Mouse (Mus musculus) gastrocnemius, adult 2 months (tissue): Measurements from ENCODE around the gene Hdac7. TPM values are rescaled to one million over a fixed set of nuclear protein-coding genes. Genes with fewer than 3 reads are reported as not detected.
A peak's percentile ranks its signal among the peaks of the same experiment; 100 is the strongest.
"Not testable (repeated sequence)": the region's sequence is repeated elsewhere in the genome, so short reads cannot be mapped to it uniquely, and the experiment has no call there.

Experiments
- DNase-seq: peaks from one replicate; pipeline ENCODE4 v3.0.0; 2022
- H3K27ac ChIP-seq: fragments of 200-600 bp; 2 replicates; pipeline ENCODE4 v1.8.1; 2022; ENCODE audit warnings: mild to moderate bottlenecking
- H3K4me3 ChIP-seq: fragments of 200-600 bp; 2 replicates; pipeline ENCODE4 v1.8.1; 2022; ENCODE audit warnings: mild to moderate bottlenecking, moderate library complexity
- CTCF ChIP-seq: fragments of 200-600 bp; IDR thresholded peaks from 2 replicates; pipeline ENCODE4 v1.8.1; 2022; ENCODE audit warnings: antibody characterized with exemption, mild to moderate bottlenecking, moderate library complexity
- intact Hi-C: fragments of 180-260 bp; cut with DNase I; formaldehyde crosslinking; loops from one replicate; pipeline ENCODE4 v1.15.1; 2025
- total RNA-seq, 2 experiments: library from RNA; stranded (reverse); gene quantifications; 2 replicates each; pipeline ENCODE4 v1.2.3; 2021

Hdac7 gene
- total RNA-seq, 2 experiments from 2014 or later, result 10.2 to 11.6 TPM

- DNase-seq, result no peak
- intact Hi-C loops, result loop anchor here (5.0 kb wide), 1 partner anchor 81 kb away; no protein-coding TSS in a partner anchor
- Histone ChIP-seq H3K27ac (peak overlapping the region; percentile 35; the same call in 1 of the 2 replicates), H3K4me3 (no peak overlapping the region)
- no peak for TF ChIP-seq CTCF
These were observed 27.0 kb upstream of the Hdac7 start for GRCm38 (mm10) chr15:97871055-97872030.

GRCm38 (mm10) chr15:97870116-97870515, 25.8 kb upstream of the Hdac7 start:
- intact Hi-C loops, result loop anchor here (5.0 kb wide), 1 partner anchor 82 kb away; no protein-coding TSS in a partner anchor
- DNase-seq, H3K27ac ChIP-seq, H3K4me3 ChIP-seq: not testable (repeated sequence)
- peak; percentile 32 for TF ChIP-seq CTCF

DNA sequence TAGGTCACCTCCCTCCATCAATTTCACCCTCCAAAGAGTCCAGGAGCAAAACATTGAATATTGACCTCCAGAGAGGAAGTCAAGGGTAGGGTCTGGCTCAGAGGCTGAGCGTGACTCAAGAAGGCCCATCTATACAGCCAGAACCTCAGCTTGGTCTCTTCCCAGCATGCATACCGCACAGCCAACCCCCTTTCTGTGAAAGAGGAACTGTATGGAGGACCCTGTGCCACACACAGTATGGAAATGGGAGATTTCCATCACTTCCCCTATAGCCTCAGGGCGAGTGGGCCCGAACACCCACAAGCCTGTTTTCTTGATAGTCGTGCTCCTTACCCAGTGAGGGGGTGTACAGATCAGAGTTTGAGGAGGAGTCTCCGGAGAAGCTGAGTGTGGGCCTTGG, 24.7 kb upstream of the Hdac7 start:
- no peak for TF ChIP-seq CTCF
- DNase-seq, result no peak
- Histone ChIP-seq H3K4me3 (no peak overlapping the region), H3K27ac (no peak overlapping the region)
- intact Hi-C loops, result no loop called here

DNA sequence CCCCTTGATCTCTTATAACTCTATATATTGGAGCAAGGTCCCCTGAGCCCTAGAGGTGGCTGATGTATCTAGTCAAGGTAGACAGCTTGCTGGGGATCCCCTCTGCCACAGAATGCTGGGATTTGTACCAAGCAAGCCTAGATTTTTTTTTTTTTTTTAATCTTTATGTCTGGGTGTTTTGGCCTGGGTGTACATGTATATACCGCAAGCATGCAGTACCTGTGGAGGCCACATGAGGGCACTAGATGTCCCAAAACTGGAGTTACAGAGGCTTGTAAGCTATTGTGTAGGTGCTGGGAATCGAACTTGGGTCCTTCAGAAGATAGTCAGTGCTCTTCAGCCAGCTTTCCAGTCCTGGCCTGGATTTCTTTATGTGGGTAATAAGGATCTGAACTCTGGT, 21.7 kb upstream of the Hdac7 start:
- intact Hi-C loops, result no loop called here
- no peak overlapping the region for H3K4me3 ChIP-seq
- peak; percentile 17; the same call in 1 of the 2 replicates for TF ChIP-seq CTCF
- no peak for DNase-seq
- no peak overlapping the region for H3K27ac ChIP-seq

DNA sequence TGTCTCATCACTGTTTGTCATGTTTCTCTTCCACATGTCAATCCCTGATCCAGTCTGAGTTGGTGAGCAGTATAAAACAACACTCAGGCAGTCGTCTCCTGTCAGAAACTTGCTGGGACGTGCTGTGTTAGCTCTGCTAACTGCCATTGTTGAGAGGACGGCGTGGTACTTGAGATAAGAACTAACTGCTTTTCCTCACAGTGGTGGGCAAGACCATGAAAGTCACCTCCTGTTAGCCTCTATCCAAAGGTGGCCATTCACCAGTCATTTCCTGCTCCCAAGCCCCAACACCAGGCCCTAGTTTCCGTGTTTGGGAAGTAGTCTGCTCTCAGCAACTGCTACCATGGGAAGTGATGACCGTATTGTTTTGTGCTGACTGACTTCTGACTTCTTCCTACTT, 20.9 kb upstream of the Hdac7 start:
- intact Hi-C loops, result no loop called here
- no peak for TF ChIP-seq CTCF
- Histone ChIP-seq H3K27ac (no peak overlapping the region), H3K4me3 (no peak overlapping the region)
- no peak for DNase-seq

GRCm38 (mm10) chr15:97864361-97865045, 20.2 kb upstream of the Hdac7 start:
- intact Hi-C loops, result no loop called here
- no peak for TF ChIP-seq CTCF
- Histone ChIP-seq H3K27ac (no peak overlapping the region), H3K4me3 (no peak overlapping the region)
- DNase-seq, result no peak

DNA sequence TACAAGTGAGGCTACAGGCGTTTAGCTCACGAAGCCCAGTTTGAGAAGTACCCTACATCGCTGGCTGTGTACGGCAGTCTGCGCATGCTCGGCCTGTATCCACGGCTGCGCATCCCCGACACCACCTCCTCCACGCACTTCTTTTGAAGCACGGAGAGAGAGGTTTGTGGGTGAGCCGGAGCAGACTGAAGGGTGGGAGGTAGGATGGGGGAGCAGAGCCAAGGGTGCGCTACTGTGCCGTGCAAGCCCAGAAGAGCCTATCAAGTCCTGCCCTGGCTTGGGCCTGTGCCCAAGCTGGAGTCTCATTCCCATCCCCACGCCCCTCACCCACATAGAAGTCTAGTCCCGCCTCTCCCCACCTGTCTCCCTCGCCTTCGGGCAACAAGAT, 19.2 kb upstream of the Hdac7 start:
- no peak overlapping the region for H3K4me3 ChIP-seq
- TF ChIP-seq CTCF, result no peak
- no peak for DNase-seq
- no peak overlapping the region for H3K27ac ChIP-seq
- intact Hi-C loops, result no loop called here

GRCm38 (mm10) chr15:97862881-97863493, 18.7 kb upstream of the Hdac7 start:
- TF ChIP-seq CTCF, result no peak
- Histone ChIP-seq H3K27ac (no peak overlapping the region), H3K4me3 (no peak overlapping the region)
- intact Hi-C loops, result no loop called here
- no peak for DNase-seq

GRCm38 (mm10) chr15:97860353-97860752, 16.1 kb upstream of the Hdac7 start:
- intact Hi-C loops, result no loop called here
- no peak for DNase-seq
- no peak overlapping the region for H3K4me3 ChIP-seq
- no peak overlapping the region for H3K27ac ChIP-seq
- no peak for TF ChIP-seq CTCF

- no peak for TF ChIP-seq CTCF
- no peak overlapping the region for H3K4me3 ChIP-seq
- no peak for DNase-seq
- intact Hi-C loops, result no loop called here
- H3K27ac ChIP-seq, result no peak overlapping the region
These were observed 14.1 kb upstream of the Hdac7 start for GRCm38 (mm10) chr15:97858431-97858830.

GRCm38 (mm10) chr15:97854551-97854950, 10.2 kb upstream of the Hdac7 start:
- Histone ChIP-seq H3K27ac (no peak overlapping the region), H3K4me3 (no peak overlapping the region)
- DNase-seq, result no peak
- intact Hi-C loops, result loop anchor here (5.0 kb wide), 1 partner anchor 98 kb away; no protein-coding TSS in a partner anchor
- TF ChIP-seq CTCF, result no peak

DNA sequence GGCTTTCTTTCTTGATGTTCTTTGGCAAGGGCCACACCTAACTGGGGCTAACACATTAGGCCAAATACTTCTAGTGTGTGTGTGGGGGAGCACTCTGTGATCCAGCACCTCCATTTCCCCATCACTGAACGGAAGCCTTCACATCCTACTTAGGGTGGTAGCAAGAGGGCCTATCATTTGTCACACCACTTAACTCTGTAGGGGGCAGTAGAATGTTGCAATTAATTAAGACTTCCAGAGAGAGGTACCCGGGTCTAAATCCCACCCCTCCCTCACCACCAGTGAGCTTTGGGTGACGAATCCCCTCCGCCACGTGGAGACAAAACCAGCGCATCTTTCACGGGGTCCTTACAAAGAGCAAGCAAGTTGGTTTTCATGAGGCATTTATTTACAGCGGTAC, 9.8 kb upstream of the Hdac7 start:
- TF ChIP-seq CTCF, result peak; percentile 30; the same call in 1 of the 2 replicates
- intact Hi-C loops, result loop anchor here (5.0 kb wide), 1 partner anchor 98 kb away; no protein-coding TSS in a partner anchor
- Histone ChIP-seq H3K27ac (no peak overlapping the region), H3K4me3 (no peak overlapping the region)
- no peak for DNase-seq
